Mouse (Mus musculus): ENCODE results near the gene Wnk1.

GRCm38 (mm10) chr6:120069546-120069945, 31.1 kb upstream of the Wnk1 start:
- TF ChIP-seq CTCF (IDR thresholded peaks at IDR 0.05; ENCODE audit: low read depth, low read length): no peak
- TF ChIP-seq GATA1 (IDR thresholded peaks at IDR 0.05; ENCODE audit: borderline replicate concordance, low read length): no peak
- no peak for TF ChIP-seq POLR2AphosphoS5 (IDR thresholded peaks at IDR 0.05; ENCODE audit: insufficient replicate concordance, low read depth, low read length)

Measured in G1E (cell line).